Mouse (Mus musculus) gastrocnemius, adult 2 months (tissue): ENCODE measurements at regions not wholly inside any gene's neighbourhood (a gene's known extent, or its start where the extent isn't known, plus 50 kb on each side); places are given as distances from the start of the nearest gene placed in this dataset.
A peak's percentile ranks its signal among the peaks of the same experiment; 100 is the strongest.
"Not testable (repeated sequence)": the region's sequence is repeated elsewhere in the genome, so short reads cannot be mapped to it uniquely, and the experiment has no call there.

Experiments used
- DNase-seq: peaks from one replicate; pipeline ENCODE4 v3.0.0; 2022
- H3K27ac ChIP-seq: fragments of 200-600 bp; 2 replicates; pipeline ENCODE4 v1.8.1; 2022; ENCODE audit warnings: mild to moderate bottlenecking
- H3K4me3 ChIP-seq: fragments of 200-600 bp; 2 replicates; pipeline ENCODE4 v1.8.1; 2022; ENCODE audit warnings: mild to moderate bottlenecking, moderate library complexity
- CTCF ChIP-seq: fragments of 200-600 bp; IDR thresholded peaks from 2 replicates; pipeline ENCODE4 v1.8.1; 2022; ENCODE audit warnings: antibody characterized with exemption, mild to moderate bottlenecking, moderate library complexity
- intact Hi-C: fragments of 180-260 bp; cut with DNase I; formaldehyde crosslinking; loops from one replicate; pipeline ENCODE4 v1.15.1; 2025

DNA sequence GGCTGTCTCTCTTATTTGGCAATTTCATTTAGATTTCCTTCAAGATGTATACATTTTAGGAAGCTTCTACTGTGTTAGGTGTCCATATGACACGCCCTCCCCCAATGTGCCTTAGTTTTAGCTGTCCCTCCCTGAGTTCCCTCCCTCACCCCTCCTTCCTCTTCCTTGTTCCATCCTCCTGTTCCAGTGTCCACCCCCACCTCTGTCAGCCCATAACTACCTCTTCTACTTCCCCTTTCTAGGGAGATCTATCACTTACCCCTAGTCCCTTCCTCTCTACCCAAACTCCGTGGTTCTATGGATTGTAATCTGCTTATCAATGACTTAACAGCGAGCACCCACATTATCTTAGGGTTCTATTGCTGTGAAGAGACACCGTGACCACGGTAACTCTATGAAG, 183.2 kb upstream of the Unc93a2 start:
- intact Hi-C loops: no loop called here
- no peak for DNase-seq
- no peak for TF ChIP-seq CTCF
- H3K27ac ChIP-seq: no peak overlapping the region
- no peak overlapping the region for H3K4me3 ChIP-seq

DNA sequence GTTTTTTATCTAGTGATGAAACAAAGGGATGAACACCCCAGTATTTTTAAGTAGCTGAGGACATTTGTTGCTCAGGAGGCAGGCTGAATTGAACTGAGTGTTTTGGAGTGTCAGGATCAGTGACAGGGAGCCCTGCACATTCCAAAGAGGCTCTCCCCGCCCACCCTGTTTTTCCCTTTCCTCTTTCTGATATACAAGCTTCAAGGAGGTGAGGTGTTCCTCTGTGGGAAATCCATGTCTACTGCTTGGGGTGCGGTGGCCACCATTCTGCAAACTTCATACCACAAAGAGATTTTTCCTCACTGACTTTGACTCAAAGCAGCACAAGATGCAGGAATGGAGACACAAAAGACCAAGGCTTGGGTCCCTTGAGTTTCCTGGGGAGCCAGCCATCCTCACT, 180.5 kb upstream of the Unc93a2 start:
- H3K27ac ChIP-seq: no peak overlapping the region
- TF ChIP-seq CTCF: no peak
- H3K4me3 ChIP-seq: no peak overlapping the region
- intact Hi-C loops: no loop called here
- DNase-seq: no peak

DNA sequence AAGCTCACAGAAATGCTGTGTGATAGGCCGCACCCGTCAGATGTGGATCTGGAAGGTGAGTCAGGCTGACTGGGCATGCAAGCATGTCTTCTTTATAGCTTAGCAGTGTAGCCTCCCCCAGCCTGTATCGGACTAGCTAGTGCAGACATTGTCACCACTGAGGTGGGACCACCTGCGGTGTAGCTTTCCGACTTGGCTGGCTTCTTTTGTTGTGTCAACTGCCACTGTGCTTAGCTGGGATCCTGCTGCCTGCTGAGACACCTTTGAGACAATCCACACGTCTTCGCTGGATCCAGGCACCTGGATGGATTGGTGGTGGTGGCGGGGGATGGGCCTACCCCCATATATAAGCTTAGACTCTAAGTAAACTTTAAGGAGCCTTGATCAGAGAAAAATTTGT, 177.7 kb upstream of the Unc93a2 start:
- H3K27ac ChIP-seq: no peak overlapping the region
- no peak overlapping the region for H3K4me3 ChIP-seq
- TF ChIP-seq CTCF: no peak
- intact Hi-C loops: no loop called here
- no peak for DNase-seq

DNA sequence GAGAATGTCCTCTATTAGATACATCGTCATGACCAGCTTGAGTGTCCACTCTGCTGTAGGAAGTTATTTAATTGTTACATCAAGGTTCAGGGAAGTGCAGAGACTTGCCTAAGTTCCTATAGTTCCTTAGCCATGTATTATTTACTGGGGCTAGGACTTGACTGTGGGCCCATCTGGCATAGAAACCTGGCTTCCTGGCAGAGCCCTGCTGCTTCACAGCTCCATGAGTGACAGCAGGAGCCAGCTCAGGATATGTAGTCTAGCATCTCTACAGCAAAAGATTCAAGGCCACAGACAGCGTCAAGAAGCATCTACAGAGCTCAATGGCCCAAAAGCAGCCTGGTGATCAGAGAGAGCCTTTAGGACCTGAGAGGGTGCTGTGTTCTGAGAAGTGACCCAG, 163.2 kb upstream of the Unc93a2 start:
- Histone ChIP-seq H3K4me3 (no peak overlapping the region), H3K27ac (peak overlapping the region; percentile 43)
- peak; percentile 55 for DNase-seq
- intact Hi-C loops: no loop called here
- TF ChIP-seq CTCF: no peak

DNA sequence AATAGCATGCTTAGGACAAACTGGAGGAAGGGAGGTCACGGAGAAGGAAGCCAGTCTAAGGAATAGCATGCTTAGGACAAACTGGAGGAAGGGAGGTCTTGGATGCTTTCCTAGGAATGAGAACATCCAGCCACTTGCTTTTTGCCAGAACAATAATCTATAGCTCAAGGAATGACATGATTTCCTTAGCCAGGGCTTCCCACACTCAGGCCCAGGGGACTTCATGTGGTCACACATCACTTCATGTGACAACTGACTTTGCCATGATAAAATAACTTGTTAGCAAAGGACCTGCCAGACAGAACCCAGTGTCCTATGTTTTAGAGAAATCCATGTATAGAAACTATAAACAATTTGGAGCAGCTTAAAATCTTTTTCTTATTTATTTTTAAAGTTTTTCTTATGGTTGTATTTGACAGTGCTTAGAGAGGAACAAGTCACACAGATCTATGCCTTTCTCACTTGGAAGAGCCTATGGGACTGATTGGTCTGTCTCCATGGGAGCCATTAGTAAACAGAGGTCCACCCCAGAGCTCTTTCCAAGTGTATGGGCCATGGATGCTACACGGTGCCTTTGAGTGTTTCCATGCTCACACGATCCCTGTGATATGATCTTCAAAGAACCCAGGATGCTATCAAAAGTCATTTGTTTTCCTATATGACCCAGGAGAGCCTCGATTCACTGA, 153.3 kb upstream of the Unc93a2 start:
- intact Hi-C loops: no loop called here
- DNase-seq: no peak
- peak overlapping the region; percentile 16; the same call in 1 of the 2 replicates for H3K27ac ChIP-seq

DNA sequence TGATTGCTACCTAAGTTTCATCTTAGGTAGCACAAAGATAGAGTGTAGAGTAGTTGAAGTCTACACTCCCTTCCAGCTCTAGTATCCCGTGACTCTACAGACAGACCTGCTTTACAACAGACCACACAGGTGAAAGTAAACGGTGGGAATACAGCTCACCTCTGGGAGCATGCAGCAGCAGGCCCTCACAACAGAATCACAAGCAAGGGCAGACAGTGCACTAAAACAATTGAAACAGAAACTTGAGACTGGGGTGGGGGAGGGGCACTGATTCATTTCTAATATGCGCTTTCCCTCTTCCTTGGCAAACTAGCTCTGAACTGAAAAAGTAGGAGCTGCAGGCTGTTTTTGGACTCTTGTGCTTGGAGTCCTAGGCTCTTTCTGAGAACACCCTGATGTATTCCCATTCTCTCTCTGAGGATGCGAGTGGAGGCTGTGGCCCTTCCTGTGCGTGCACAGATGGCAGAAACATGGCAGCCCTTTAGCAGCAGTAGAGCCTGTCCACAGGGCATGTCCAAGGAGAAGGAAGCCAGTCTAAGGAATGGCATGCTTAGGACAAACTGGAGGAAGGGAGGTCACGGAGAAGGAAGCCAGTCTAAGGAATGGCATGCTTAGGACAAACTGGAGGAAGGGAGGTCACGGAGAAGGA, 152.5 kb upstream of the Unc93a2 start:
- no peak for TF ChIP-seq CTCF
- intact Hi-C loops: no loop called here
- H3K4me3 ChIP-seq: no peak overlapping the region; the same call in 1 of the 2 replicates
- DNase-seq: no peak
- H3K27ac ChIP-seq: peak overlapping the region; percentile 76

More for the DNA sequence above, 153.3 kb upstream of the Unc93a2 start:
- H3K4me3 ChIP-seq: no peak overlapping the region
- TF ChIP-seq CTCF: no peak

DNA sequence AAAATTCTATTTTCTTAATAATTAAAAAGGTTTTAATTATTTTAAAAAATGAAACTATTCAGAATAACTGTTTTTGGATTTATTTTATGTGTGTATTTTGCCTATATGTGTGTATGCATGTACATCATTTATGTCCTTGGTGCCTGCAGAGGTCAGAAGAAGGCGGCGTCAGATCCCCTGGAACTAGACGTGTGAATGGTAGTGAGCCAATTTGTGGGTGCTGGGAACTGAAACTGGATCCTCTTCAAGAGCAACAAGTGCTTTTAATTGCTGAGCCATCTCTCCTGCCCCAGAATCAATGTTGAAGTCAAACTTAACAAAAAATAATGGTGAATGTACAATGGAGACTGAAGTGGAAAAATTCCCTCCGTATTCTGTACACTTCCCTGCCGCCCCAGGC, 151.9 kb upstream of the Unc93a2 start:
- intact Hi-C loops: no loop called here

DNA sequence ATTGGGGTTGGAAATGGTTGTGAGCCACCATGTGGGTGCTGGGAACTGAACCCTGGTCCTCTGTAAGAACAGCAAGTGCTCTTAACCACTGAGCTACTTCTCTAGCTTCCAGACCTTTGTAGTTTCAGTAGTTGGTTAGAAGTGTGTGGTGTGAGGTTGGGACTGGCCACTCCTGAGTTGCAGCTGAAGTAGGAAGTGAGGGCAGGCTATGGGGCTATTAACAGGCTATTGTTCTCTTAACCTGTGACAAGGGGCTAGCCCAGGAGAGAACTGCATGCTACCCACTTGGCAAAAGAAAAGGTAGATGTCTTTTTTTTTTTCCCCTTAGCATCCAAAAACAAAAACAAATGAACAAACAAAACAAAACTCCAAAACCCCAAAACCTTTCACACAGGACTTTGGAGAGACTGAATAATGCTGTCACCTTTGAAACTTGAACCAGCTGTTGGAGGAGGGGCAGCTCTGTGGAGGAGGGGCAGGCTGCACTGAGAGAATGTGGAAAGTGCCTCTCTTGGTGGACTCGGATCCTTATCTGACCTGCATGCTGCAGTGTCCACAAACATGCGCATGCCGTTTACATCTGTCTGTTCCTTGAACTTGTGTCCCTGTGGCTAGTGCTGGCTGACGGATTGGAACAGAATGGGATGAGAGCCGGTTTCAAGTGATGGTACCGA, 149.3 kb upstream of the Unc93a2 start:
- H3K27ac ChIP-seq: peak overlapping the region; percentile 93
- intact Hi-C loops: no loop called here
- no peak for DNase-seq
- no peak for TF ChIP-seq CTCF
- peak overlapping the region; percentile 72 for H3K4me3 ChIP-seq

More for the DNA sequence above, 151.9 kb upstream of the Unc93a2 start:
- peak overlapping the region; percentile 76 for H3K27ac ChIP-seq
- H3K4me3 ChIP-seq: no peak overlapping the region; the same call in 1 of the 2 replicates
- peak; percentile 34 for DNase-seq
- no peak for TF ChIP-seq CTCF

DNA sequence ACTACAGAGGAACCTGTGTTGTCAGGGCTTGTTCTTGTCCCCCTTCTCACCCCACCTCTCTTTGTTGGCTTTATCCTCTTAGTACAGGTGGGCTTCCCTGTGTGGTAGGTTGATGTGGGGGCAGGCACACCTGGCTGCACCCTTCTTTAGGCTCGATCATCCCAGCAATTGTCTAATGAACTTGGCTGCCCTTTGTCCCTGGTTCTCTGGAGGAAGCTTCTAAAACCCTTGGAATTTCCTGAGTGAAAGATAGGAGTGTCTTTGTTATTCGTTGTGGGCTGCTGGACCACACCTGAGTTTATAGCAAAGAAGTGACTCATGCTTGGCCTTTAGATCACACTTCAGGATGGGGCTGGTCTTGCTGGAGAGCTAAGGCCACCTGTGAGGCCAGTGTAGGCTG, 148.3 kb upstream of the Unc93a2 start:
- intact Hi-C loops: loop anchor here (2.0 kb wide), 1 partner anchor 77 kb away; no protein-coding TSS in a partner anchor
- no peak for TF ChIP-seq CTCF
- no peak for DNase-seq
- peak overlapping the region; percentile 72 for H3K4me3 ChIP-seq
- peak overlapping the region; percentile 93 for H3K27ac ChIP-seq

DNA sequence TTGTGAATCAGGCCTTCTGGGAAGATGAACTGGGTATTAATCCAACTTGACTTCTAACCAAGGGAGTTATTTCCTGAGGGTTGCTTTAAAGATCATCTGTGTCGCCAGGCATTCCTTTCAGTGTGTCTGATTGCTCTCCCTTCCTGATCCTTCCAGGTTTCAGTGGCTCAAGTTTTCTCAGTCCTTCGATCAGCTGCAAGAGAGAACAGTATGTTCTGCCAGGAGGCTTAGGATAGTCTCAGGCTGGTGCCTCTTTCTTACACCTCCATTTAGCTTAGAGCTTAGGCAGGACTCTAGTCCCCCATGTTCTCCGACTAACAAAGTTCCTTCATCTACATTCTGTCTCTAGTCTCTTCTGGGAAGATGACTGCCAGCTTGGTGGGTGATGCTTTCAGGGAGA, 147.4 kb upstream of the Unc93a2 start:
- intact Hi-C loops: loop anchor here (2.0 kb wide), 1 partner anchor 76 kb away; no protein-coding TSS in a partner anchor
- Histone ChIP-seq H3K27ac (peak overlapping the region; percentile 93), H3K4me3 (peak overlapping the region; percentile 72)
- peak; percentile 57 for DNase-seq
- no peak for TF ChIP-seq CTCF

DNA sequence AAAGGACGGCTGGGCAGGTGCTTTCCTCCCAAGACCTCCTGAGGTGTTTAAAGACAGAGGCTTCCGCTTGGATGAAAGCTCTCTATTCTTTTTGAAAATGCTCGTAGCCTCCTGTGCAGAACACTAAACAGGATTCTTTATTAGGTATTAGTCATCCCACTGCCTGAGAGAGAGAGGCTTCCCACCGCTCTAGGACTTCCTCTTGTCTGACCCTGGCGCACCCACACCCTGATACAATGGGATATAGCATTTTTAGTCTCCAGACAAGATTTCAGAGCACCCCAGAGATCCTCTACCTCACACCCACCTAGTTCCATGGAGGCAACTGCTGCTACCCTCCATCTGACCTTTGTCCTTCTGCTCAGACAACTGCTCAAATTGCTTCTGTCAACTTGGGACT, 144.0 kb upstream of the Unc93a2 start:
- no peak for DNase-seq
- no peak for TF ChIP-seq CTCF
- H3K27ac ChIP-seq: 0 out of 2 replicates have a peak overlapping the region, but pooled peaks have one; percentile 6
- H3K4me3 ChIP-seq: no peak overlapping the region
- intact Hi-C loops: no loop called here

DNA sequence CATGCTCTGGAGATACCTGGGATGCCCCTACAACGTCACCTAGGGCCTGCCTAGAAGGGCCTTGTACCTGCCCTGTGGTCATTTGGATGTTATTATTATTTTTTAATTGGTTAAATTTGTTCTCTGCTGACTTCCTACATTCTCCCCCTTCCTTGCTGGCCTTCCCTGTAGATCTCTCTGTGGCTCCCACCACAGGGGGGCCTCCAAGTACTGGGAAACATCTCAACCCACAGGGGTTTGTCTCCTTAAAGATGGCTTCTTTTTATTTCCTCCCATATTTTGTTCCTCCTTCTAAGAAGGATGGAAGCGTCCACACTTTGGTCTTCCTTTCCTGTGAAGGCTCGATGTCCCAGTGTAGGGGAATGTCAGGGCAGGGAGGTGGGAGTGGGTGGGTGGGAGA, 142.4 kb upstream of the Unc93a2 start:
- Histone ChIP-seq H3K4me3 (no peak overlapping the region), H3K27ac (no peak overlapping the region)
- TF ChIP-seq CTCF: peak; percentile 49
- intact Hi-C loops: no loop called here
- DNase-seq: peak; percentile 43

DNA sequence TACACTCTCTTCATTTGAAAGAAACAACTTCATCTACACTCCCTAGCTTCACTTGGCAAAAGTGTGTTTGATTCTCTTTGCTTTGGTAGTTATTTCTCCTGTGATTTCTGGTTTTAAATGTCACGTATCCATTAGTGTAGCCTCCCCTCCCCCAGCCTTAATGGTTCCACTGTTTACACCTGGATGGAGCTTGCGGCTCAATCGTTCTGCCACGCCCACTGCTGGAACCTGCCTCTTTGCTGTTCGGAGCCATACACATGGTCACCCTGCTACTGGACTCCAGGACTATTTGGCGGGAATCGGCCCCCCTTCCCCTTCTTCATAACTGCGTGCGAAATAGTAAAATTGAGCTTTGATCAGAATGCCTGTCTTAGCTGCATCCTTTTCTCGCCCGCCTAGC, 139.2 kb upstream of the Unc93a2 start:
- intact Hi-C loops, DNase-seq, H3K27ac ChIP-seq, H3K4me3 ChIP-seq: not testable (repeated sequence)
